Mouse (Mus musculus): ENCODE data around the gene Chd1l. TPM values are rescaled to one million over a fixed set of nuclear protein-coding genes. Genes with fewer than 3 reads are reported as not detected.

The Chd1l gene
- polyA plus RNA-seq, 1 experiment from 2014 or later, result 21.0 TPM

DNA sequence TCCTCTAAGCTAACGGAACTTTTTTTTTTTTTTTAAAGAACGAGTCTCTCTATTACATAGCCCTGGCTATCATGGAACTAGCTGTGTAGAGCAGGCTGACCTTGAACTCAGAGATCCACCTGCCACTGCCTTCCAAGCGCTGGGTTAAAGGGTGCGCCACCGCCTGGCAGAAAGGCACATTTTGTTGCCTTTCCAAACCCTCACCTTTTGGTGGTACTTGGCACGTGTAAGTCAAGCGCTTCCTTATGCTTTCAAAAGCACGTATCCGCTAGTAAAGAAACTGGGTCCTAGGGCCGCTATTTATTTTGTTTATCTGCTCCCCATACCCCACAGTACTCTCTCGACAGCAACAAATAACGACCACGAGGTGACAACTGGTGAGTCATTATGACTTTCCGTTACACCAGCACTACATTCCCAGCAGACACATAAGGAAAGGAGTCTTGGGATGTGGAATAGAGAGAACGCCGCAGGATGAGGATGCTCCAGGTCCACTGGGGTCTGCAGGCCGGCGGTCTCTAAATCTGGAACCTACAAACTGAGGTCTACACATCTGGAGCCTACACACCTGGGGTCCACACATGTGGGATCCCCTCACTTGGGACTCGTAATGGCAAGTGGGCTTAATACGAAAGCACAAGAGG lies 680 bp downstream of the Chd1l start:
- ATAC-seq (replicated peaks; ENCODE audit: low FRiP score), result peak; percentile 18
- DNase-seq (ENCODE audit: low spot score), result peak; percentile 60
- WGBS, result 2% methylated on average over 20 of the region's 20 CpGs

GRCm38 (mm10) chr3:97600050-97600832 lies 9.8 kb downstream of the Chd1l start:
- Histone ChIP-seq H3K36me3 (ENCODE audit: control insufficient read depth, insufficient read depth, low read length) (no peaks in the 10 kb centered on the region), H3K4me3 (ENCODE audit: low read depth, low read length) (no peak overlapping the region), H3K4me2 (ENCODE audit: low read depth, low read length, severe bottlenecking) (no peak overlapping the region), H3K9me3 (ENCODE audit: control insufficient read depth, low read length) (no peaks in the 10 kb centered on the region), H3K9ac (ENCODE audit: low read length) (no peak overlapping the region), H3K27ac (ENCODE audit: low read depth, low read length) (no peak overlapping the region), H3K4me1 (replicated peaks; ENCODE audit: control insufficient read depth, insufficient read depth, low read length) (no peaks in the 10 kb centered on the region), H3K27me3 (ENCODE audit: control insufficient read depth, insufficient read depth, low read length) (no peaks in the 10 kb centered on the region)
- ATAC-seq (replicated peaks; ENCODE audit: low FRiP score) (no peak), DNase-seq (ENCODE audit: low spot score) (no peak)
- WGBS, result 93% methylated on average over 3 of the region's 3 CpGs

More for the DNA sequence above, 680 bp downstream of the Chd1l start:
- no peaks in the 10 kb centered on the region for H3K9me3 ChIP-seq (ENCODE audit: control insufficient read depth, low read length)
- peak overlapping the region; percentile 82 for H3K4me2 ChIP-seq (ENCODE audit: low read depth, low read length, severe bottlenecking)
- H3K4me3 ChIP-seq (ENCODE audit: low read depth, low read length), result peak overlapping the region; percentile 67
- no peaks in the 10 kb centered on the region for H3K36me3 ChIP-seq (ENCODE audit: control insufficient read depth, insufficient read depth, low read length)
- no peaks in the 10 kb centered on the region for H3K4me1 ChIP-seq (replicated peaks; ENCODE audit: control insufficient read depth, insufficient read depth, low read length)
- H3K9ac ChIP-seq (ENCODE audit: low read length), result peak overlapping the region; percentile 84
- peak overlapping the region; percentile 81; the same call in 1 of the 2 replicates for H3K27ac ChIP-seq (ENCODE audit: low read depth, low read length)
- H3K27me3 ChIP-seq (ENCODE audit: control insufficient read depth, insufficient read depth, low read length), result no peaks in the 10 kb centered on the region

DNA sequence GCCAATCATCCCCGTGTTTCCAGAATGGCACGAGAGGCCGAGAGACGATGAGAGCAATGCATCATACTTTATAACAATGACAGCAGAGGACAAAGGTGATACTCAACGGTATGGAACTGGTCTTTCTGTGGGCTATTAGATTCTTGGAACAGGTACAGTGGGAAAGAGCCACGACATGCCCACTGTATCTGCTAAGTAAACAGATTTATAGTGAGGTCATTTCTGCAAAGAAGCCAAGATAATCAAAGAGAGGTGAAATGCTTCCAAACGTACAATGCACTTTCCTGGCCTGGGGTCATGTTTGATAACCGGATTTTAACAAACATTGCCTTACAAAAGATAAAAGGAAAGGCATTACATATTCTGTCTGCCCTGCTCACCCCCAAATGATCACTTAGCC lies 13.2 kb downstream of the Chd1l start:
- Histone ChIP-seq H3K9ac (ENCODE audit: low read length) (no peak overlapping the region), H3K4me3 (ENCODE audit: low read depth, low read length) (no peak overlapping the region), H3K27me3 (ENCODE audit: control insufficient read depth, insufficient read depth, low read length) (no peaks in the 10 kb centered on the region), H3K27ac (ENCODE audit: low read depth, low read length) (no peak overlapping the region), H3K4me1 (replicated peaks; ENCODE audit: control insufficient read depth, insufficient read depth, low read length) (no peaks in the 10 kb centered on the region), H3K36me3 (ENCODE audit: control insufficient read depth, insufficient read depth, low read length) (no peaks in the 10 kb centered on the region), H3K9me3 (ENCODE audit: control insufficient read depth, low read length) (no peaks in the 10 kb centered on the region), H3K4me2 (ENCODE audit: low read depth, low read length, severe bottlenecking) (no peak overlapping the region)
- WGBS, result 92% methylated on average over 8 of the region's 8 CpGs
- DNase-seq (ENCODE audit: low spot score) (no peak), ATAC-seq (replicated peaks; ENCODE audit: low FRiP score) (no peak)

- Histone ChIP-seq H3K36me3 (ENCODE audit: control insufficient read depth, insufficient read depth, low read length) (no peaks in the 10 kb centered on the region), H3K4me1 (replicated peaks; ENCODE audit: control insufficient read depth, insufficient read depth, low read length) (no peaks in the 10 kb centered on the region), H3K9ac (ENCODE audit: low read length) (no peak overlapping the region), H3K4me2 (ENCODE audit: low read depth, low read length, severe bottlenecking) (no peak overlapping the region), H3K9me3 (ENCODE audit: control insufficient read depth, low read length) (no peaks in the 10 kb centered on the region), H3K4me3 (ENCODE audit: low read depth, low read length) (no peak overlapping the region), H3K27ac (ENCODE audit: low read depth, low read length) (no peak overlapping the region), H3K27me3 (ENCODE audit: control insufficient read depth, insufficient read depth, low read length) (no peaks in the 10 kb centered on the region)
- no peak for DNase-seq (ENCODE audit: low spot score)
- 91% methylated on average over 6 of the region's 6 CpGs for WGBS
- no peak for ATAC-seq (replicated peaks; ENCODE audit: low FRiP score)
Measured at GRCm38 (mm10) chr3:97595066-97595465, 14.9 kb downstream of the Chd1l start.

GRCm38 (mm10) chr3:97594140-97594539 lies 15.9 kb downstream of the Chd1l start:
- Histone ChIP-seq H3K27ac (ENCODE audit: low read depth, low read length) (no peak overlapping the region), H3K4me2 (ENCODE audit: low read depth, low read length, severe bottlenecking) (no peak overlapping the region), H3K9me3 (ENCODE audit: control insufficient read depth, low read length) (no peaks in the 10 kb centered on the region), H3K27me3 (ENCODE audit: control insufficient read depth, insufficient read depth, low read length) (no peaks in the 10 kb centered on the region), H3K4me3 (ENCODE audit: low read depth, low read length) (no peak overlapping the region), H3K4me1 (replicated peaks; ENCODE audit: control insufficient read depth, insufficient read depth, low read length) (no peaks in the 10 kb centered on the region), H3K36me3 (ENCODE audit: control insufficient read depth, insufficient read depth, low read length) (no peaks in the 10 kb centered on the region), H3K9ac (ENCODE audit: low read length) (no peak overlapping the region)
- 90% methylated on average over 13 of the region's 13 CpGs for WGBS
- ATAC-seq (replicated peaks; ENCODE audit: low FRiP score) (no peak), DNase-seq (ENCODE audit: low spot score) (no peak)

- Histone ChIP-seq H3K4me3 (ENCODE audit: low read depth, low read length) (no peak overlapping the region), H3K9me3 (ENCODE audit: control insufficient read depth, low read length) (no peaks in the 10 kb centered on the region), H3K4me1 (replicated peaks; ENCODE audit: control insufficient read depth, insufficient read depth, low read length) (no peaks in the 10 kb centered on the region), H3K36me3 (ENCODE audit: control insufficient read depth, insufficient read depth, low read length) (no peaks in the 10 kb centered on the region), H3K27ac (ENCODE audit: low read depth, low read length) (no peak overlapping the region), H3K4me2 (ENCODE audit: low read depth, low read length, severe bottlenecking) (no peak overlapping the region), H3K27me3 (ENCODE audit: control insufficient read depth, insufficient read depth, low read length) (no peaks in the 10 kb centered on the region), H3K9ac (ENCODE audit: low read length) (no peak overlapping the region)
- ATAC-seq (replicated peaks; ENCODE audit: low FRiP score) (no peak), DNase-seq (ENCODE audit: low spot score) (no peak)
- 93% methylated on average over 5 of the region's 5 CpGs for WGBS
Measured at GRCm38 (mm10) chr3:97593089-97593488, 16.9 kb downstream of the Chd1l start.

DNA sequence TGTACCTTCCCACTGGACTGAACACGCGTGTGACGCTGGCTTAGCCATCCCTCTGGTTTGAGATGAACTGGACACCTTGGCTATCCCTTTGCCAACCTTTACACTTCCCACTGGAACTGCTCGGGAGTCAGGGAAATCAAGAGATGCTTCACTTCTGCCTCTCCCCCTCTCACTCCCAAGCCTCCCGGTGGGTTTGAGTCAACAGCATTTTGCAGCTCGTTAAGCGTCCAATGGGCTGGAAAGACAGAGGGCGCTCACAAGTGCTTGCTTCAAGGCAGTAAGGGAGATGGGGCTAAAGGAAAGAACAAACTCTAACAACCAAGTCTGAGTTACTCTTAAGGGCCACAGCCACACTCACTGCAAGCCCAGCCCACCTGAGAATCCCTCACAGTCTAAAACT lies 19.3 kb downstream of the Chd1l start:
- 57% methylated on average over 8 of the region's 8 CpGs for WGBS

GRCm38 (mm10) chr3:97587656-97588055 lies 22.3 kb downstream of the Chd1l start:
- ATAC-seq (replicated peaks; ENCODE audit: low FRiP score), result no peak
- H3K27ac ChIP-seq (ENCODE audit: low read depth, low read length), result no peak overlapping the region
- no peak overlapping the region for H3K9ac ChIP-seq (ENCODE audit: low read length)
- WGBS, result 86% methylated on average over 9 of the region's 9 CpGs
- H3K4me2 ChIP-seq (ENCODE audit: low read depth, low read length, severe bottlenecking), result no peak overlapping the region
- no peaks in the 10 kb centered on the region for H3K27me3 ChIP-seq (ENCODE audit: control insufficient read depth, insufficient read depth, low read length)
- H3K36me3 ChIP-seq (ENCODE audit: control insufficient read depth, insufficient read depth, low read length), result no peaks in the 10 kb centered on the region
- no peaks in the 10 kb centered on the region for H3K9me3 ChIP-seq (ENCODE audit: control insufficient read depth, low read length)
- H3K4me3 ChIP-seq (ENCODE audit: low read depth, low read length), result no peak overlapping the region
- H3K4me1 ChIP-seq (replicated peaks; ENCODE audit: control insufficient read depth, insufficient read depth, low read length), result no peaks in the 10 kb centered on the region
- no peak for DNase-seq (ENCODE audit: low spot score)

More for the DNA sequence above, 19.3 kb downstream of the Chd1l start:
- no peak overlapping the region for H3K27ac ChIP-seq (ENCODE audit: low read depth, low read length)
- no peaks in the 10 kb centered on the region for H3K9me3 ChIP-seq (ENCODE audit: control insufficient read depth, low read length)
- DNase-seq (ENCODE audit: low spot score) (no peak), ATAC-seq (replicated peaks; ENCODE audit: low FRiP score) (no peak)
- no peaks in the 10 kb centered on the region for H3K36me3 ChIP-seq (ENCODE audit: control insufficient read depth, insufficient read depth, low read length)
- H3K4me3 ChIP-seq (ENCODE audit: low read depth, low read length), result no peak overlapping the region
- H3K4me1 ChIP-seq (replicated peaks; ENCODE audit: control insufficient read depth, insufficient read depth, low read length), result no peaks in the 10 kb centered on the region
- H3K9ac ChIP-seq (ENCODE audit: low read length), result no peak overlapping the region
- H3K27me3 ChIP-seq (ENCODE audit: control insufficient read depth, insufficient read depth, low read length), result no peaks in the 10 kb centered on the region
- no peak overlapping the region for H3K4me2 ChIP-seq (ENCODE audit: low read depth, low read length, severe bottlenecking)

All from forebrain, embryonic 11.5 days (tissue).